Mouse (Mus musculus): ENCODE data around the gene Simc1. TPM values are rescaled to one million over a fixed set of nuclear protein-coding genes. Genes with fewer than 3 reads are reported as not detected.

The Simc1 gene
- polyA plus RNA-seq, 1 experiment from 2014 or later = 17.7 TPM

DNA sequence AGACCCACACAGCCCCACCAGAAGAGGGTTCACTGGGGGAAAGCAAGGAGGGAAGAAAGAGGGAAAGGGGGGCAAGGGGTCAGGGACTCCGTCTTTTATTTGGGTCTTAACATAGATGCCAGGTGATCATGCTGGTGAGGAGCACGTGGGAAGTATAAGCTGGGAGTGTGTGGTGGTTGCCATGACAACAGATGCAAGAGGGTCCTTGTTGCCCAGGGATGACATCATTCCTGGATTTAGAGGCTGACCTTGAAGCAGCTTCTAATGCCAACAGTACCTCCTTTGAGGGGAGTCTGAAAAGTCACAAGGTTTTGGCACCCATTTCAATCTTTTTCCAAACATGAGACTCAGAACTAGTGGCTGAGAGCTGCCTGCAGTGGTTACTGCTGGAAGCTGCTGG is 68.1 kb downstream of the Simc1 start:
- Histone ChIP-seq H3K4me2 (no peak overlapping the region), H3K4me1 (replicated peaks) (peaks cover 18% of the 10 kb centered on the region), H3K36me3 (0 out of 2 replicates have a peak, but pooled peaks cover under 1% of the 10 kb centered on the region), H3K27ac (replicated peaks) (no peak overlapping the region), H3K9ac (no peak overlapping the region), H3K27me3 (peaks cover 3% of the 10 kb centered on the region; the same call in 1 of the 2 replicates), H3K4me3 (no peak overlapping the region), H3K9me3 (no peaks in the 10 kb centered on the region)
- WGBS = 34% methylated on average over 2 of the region's 2 CpGs
- ATAC-seq (ENCODE audit: low read depth) = no peak

DNA sequence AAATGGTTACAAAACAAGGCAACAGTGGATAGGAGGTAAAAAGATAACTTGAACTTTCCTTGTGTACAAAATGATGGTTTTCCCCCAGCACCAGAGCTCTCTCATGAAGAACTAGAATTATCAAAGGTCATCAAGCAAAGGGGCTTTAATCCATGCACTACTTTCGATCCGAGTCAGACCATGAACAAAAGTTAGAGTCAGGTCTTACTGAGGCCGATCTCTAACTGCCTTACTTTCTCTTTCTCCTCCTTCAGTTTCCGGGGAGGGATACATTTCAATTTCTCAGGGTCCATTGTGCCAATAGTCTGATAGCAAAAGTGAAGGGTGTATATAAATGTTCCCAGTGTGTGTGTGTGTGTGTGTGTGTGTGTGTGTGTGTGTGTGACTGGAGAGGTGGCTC is 69.0 kb downstream of the Simc1 start:
- H3K4me2 ChIP-seq = no peak overlapping the region
- no peak overlapping the region for H3K4me3 ChIP-seq
- H3K27me3 ChIP-seq = peaks cover 3% of the 10 kb centered on the region; the same call in 1 of the 2 replicates
- no peak overlapping the region for H3K27ac ChIP-seq (replicated peaks)
- peaks cover 28% of the 10 kb centered on the region for H3K4me1 ChIP-seq (replicated peaks)
- H3K9me3 ChIP-seq = no peaks in the 10 kb centered on the region
- peaks cover 10% of the 10 kb centered on the region; the same call in 1 of the 2 replicates for H3K36me3 ChIP-seq
- ATAC-seq (ENCODE audit: low read depth) = no peak
- WGBS = 84% methylated on average over 4 of the region's 4 CpGs
- H3K9ac ChIP-seq = no peak overlapping the region

DNA sequence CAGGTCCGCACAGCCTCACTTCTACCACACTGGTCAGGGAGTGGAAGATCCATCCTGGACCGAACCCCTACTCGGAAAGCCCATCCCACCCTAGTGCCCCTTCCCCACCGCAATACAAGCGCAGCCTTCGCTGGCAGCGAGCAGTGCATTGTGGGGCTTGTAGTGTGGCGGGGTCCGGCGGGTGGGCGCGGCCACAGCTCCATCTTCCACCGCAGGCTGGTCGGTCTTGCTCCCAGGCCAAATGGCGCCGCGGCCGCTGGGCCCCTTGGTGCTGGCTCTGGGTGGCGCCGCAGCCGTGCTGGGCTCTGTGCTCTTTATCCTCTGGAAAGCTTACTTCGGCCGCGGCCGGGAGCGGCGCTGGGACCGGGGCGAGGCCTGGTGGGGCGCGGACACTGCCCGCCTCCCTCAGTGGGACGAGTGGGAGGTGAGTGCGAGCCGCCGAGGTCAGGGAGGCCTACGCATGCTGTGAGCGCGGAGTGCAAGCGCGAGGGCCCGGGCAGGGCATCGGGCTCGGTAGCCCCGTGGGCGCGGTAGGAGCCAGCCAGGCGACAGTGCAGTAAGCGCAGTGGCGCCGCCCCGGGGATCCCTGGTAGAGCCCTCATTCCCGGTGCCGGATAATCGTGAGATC is 71.4 kb downstream of the Simc1 start, which contains the start of gene Arl10:
Arl10 (plus strand) TSS at position 162 of the 628 bp plus-strand sequence.
- under 1% methylated on average over 55 of the region's 55 CpGs for WGBS
- peak; percentile 95 for ATAC-seq (ENCODE audit: low read depth)
- no peaks in the 10 kb centered on the region for H3K9me3 ChIP-seq

DNA sequence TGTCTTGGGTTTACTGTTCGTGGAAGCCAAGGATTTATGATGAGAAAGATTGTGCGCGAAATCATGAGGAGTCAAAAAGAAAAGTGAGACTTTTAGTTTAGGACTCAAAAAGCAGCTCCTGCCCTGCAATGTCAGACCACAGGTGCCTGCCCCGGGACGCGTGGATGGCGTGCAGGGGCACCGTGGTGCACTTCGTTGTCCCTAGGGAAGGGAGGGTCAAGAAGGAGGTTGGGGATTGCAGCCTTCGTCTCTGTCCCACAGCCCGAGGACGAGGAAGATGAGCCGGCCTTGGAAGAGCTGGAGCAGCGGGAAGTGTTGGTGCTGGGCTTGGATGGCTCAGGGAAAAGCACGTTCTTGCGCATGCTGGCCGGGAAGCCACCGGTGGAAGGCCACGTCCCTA is 71.9 kb downstream of the Simc1 start:
- no peak for ATAC-seq (ENCODE audit: low read depth)
- WGBS = 2% methylated on average over 19 of the region's 19 CpGs
- Histone ChIP-seq H3K4me1 (replicated peaks) (peaks cover 38% of the 10 kb centered on the region), H3K4me2 (peak overlapping the region; percentile 90), H3K4me3 (peak overlapping the region; percentile 92), H3K27ac (replicated peaks) (peak overlapping the region; percentile 84; the same call in 1 of the 2 replicates), H3K9me3 (no peaks in the 10 kb centered on the region), H3K36me3 (peaks cover 38% of the 10 kb centered on the region), H3K27me3 (peaks cover 3% of the 10 kb centered on the region; the same call in 1 of the 2 replicates), H3K9ac (peak overlapping the region; percentile 98)

More for the DNA sequence above, 71.4 kb downstream of the Simc1 start, which contains the start of gene Arl10:
- Histone ChIP-seq H3K36me3 (peaks cover 33% of the 10 kb centered on the region), H3K27me3 (peaks cover 3% of the 10 kb centered on the region; the same call in 1 of the 2 replicates), H3K4me2 (peak within 1 kb of the TSS; percentile 90), H3K9ac (peak within 1 kb of the TSS; percentile 98), H3K4me3 (peak within 1 kb of the TSS; percentile 92), H3K4me1 (replicated peaks) (peaks cover 38% of the 10 kb centered on the region), H3K27ac (replicated peaks) (peak within 1 kb of the TSS; percentile 84)

DNA sequence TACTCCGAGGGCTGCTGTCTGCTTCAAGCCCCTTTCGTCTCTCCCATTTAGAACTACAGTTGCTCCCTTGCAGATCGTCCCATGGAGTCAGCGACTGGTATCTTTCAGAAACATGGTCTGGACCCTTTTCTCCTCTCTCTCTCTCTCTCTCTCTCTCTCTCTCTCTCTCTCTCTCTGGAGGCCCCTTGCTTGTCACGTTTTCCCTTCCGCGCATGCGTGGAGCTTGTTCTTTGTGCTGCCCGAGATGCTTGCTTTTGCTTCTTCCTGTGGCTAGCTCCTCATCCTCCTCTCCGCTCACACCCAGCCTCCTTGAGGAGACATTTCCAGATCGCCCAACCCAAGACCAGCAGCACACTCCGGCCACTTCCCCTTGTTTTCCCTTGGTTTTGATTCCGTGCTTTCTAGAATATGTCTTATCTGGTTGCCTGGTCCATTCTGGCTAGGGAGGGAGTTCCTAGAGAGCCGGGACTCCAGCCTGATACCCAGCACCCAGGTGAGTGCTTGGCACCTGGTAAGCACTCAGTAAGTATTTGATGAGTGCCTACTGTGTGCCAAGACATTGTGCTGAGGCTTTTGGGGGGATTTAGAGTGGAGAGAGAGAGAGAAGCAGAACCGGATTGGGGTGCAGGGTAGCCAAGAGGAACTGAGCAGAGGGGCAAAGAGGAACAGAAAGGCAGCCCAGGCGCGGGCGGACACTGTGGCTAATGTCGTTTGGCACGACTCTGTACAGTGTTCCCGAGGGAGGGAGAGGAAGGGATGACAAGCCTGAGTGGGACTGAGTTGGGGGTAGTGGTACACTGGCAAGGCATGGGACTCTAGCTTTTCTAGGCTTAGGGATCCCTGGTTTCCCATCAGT is 74.3 kb downstream of the Simc1 start:
- Histone ChIP-seq H3K4me3 (no peak overlapping the region), H3K4me2 (no peak overlapping the region), H3K27ac (replicated peaks) (no peak overlapping the region), H3K9me3 (no peaks in the 10 kb centered on the region), H3K4me1 (replicated peaks) (peaks cover 44% of the 10 kb centered on the region), H3K27me3 (peaks cover 3% of the 10 kb centered on the region; the same call in 1 of the 2 replicates), H3K9ac (peak overlapping the region; percentile 38; the same call in 1 of the 2 replicates), H3K36me3 (peaks cover 62% of the 10 kb centered on the region)
- WGBS = 84% methylated on average over 21 of the region's 21 CpGs
- no peak for ATAC-seq (ENCODE audit: low read depth)

DNA sequence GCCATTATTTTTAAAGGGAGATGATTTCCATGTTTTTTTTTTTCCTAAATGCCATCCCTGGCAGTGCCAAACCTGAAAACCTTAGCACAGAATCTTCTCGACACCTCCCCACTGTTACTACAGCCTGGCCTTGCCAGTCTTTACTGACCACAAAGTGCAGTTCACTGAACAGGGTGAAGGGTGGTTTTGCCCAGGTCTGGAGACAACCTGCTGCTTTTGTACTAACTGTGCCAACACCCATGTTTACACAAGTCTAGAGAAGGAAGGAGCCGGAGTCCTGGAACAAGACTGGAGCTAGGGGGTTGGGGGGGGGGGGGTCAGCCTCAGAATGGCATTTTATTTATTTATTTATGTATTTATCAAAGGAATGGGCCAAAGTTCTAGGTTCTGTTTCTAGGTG is 77.8 kb downstream of the Simc1 start:
- Histone ChIP-seq H3K27me3 (no peaks in the 10 kb centered on the region), H3K9ac (no peak overlapping the region), H3K27ac (replicated peaks) (no peak overlapping the region), H3K4me1 (replicated peaks) (peaks cover 29% of the 10 kb centered on the region), H3K9me3 (no peaks in the 10 kb centered on the region), H3K4me3 (no peak overlapping the region), H3K4me2 (no peak overlapping the region), H3K36me3 (peaks cover 97% of the 10 kb centered on the region)
- ATAC-seq (ENCODE audit: low read depth) = no peak
- WGBS = 84% methylated on average over 2 of the region's 2 CpGs

DNA sequence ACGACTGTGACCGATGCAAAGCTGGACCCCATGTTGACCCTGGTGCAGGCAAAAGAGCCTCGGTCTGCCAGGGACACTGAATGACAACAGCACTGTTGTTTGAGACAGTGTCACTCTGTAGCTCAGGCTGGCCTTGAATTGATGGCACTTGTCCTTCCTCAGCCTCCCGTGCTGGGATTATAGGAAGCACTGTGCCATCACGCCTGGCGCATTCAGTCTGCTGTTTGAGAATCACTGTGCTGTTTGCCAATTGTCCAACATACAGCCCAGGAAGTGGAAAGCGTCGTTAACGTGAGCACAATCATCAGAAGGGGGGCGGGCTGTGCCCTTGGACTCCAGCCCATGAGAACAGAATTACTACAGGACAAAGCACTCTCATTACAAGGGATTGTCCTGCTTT is 78.5 kb downstream of the Simc1 start:
- H3K27ac ChIP-seq (replicated peaks) = no peak overlapping the region
- peaks cover 96% of the 10 kb centered on the region for H3K36me3 ChIP-seq
- no peaks in the 10 kb centered on the region for H3K9me3 ChIP-seq
- H3K4me2 ChIP-seq = no peak overlapping the region
- 67% methylated on average over 10 of the region's 10 CpGs for WGBS
- H3K27me3 ChIP-seq = no peaks in the 10 kb centered on the region
- H3K4me1 ChIP-seq (replicated peaks) = peaks cover 21% of the 10 kb centered on the region
- H3K4me3 ChIP-seq = no peak overlapping the region
- no peak overlapping the region for H3K9ac ChIP-seq
- no peak for ATAC-seq (ENCODE audit: low read depth)

DNA sequence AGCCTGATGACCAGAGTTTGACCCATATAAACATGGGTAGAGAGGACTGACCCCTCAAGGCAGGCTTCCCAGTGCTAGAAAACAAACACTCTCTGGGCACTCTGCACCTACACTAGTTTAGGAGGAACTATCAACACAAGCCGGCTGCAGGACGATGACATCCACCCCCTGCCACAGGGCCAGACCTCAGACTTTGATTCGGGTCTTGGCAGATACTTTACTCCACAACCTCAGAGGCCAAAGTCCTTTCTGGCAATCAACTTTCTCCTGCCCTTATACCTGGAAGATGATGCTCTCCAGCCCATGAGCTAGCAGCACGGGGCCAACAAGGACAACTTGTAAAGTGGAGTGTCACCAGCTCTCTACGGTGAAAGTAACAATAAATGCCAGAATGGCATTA is 79.3 kb downstream of the Simc1 start:
- Histone ChIP-seq H3K4me1 (replicated peaks) (peaks cover 14% of the 10 kb centered on the region), H3K9me3 (no peaks in the 10 kb centered on the region), H3K36me3 (peaks cover 91% of the 10 kb centered on the region), H3K27me3 (no peaks in the 10 kb centered on the region), H3K9ac (no peak overlapping the region), H3K27ac (replicated peaks) (no peak overlapping the region), H3K4me3 (no peak overlapping the region), H3K4me2 (no peak overlapping the region)
- no peak for ATAC-seq (ENCODE audit: low read depth)
- WGBS = 89% methylated on average over 5 of the region's 5 CpGs

DNA sequence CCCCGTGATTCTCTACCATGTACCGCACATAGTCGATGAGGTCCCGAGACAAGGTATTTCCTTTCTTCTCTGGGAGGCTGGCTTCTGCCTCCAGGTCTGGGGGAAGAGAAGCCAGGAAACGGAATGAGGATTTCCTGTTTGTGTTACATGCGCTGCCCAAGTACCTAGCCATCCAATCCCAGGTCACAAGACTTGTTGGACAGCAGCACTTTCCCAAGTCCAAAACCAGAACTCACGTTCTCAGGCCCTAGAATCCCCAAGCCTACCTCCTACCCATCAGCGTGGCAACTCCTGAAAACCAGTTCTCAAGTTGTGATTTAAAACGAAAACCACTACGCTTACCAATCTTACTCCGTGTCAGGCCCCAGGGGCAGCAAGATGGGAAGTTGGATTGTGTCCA is 82.3 kb downstream of the Simc1 start:
- no peak overlapping the region for H3K4me3 ChIP-seq
- H3K9ac ChIP-seq = no peak overlapping the region
- H3K36me3 ChIP-seq = peaks cover 62% of the 10 kb centered on the region
- H3K27ac ChIP-seq (replicated peaks) = no peak overlapping the region
- 96% methylated on average over 11 of the region's 11 CpGs for whole genome bisulfite sequencing
- no peaks in the 10 kb centered on the region for H3K27me3 ChIP-seq
- H3K4me1 ChIP-seq (replicated peaks) = peaks cover 22% of the 10 kb centered on the region
- no peak for ATAC-seq (ENCODE audit: low read depth)
- no peaks in the 10 kb centered on the region for H3K9me3 ChIP-seq
- H3K4me2 ChIP-seq = no peak overlapping the region

DNA sequence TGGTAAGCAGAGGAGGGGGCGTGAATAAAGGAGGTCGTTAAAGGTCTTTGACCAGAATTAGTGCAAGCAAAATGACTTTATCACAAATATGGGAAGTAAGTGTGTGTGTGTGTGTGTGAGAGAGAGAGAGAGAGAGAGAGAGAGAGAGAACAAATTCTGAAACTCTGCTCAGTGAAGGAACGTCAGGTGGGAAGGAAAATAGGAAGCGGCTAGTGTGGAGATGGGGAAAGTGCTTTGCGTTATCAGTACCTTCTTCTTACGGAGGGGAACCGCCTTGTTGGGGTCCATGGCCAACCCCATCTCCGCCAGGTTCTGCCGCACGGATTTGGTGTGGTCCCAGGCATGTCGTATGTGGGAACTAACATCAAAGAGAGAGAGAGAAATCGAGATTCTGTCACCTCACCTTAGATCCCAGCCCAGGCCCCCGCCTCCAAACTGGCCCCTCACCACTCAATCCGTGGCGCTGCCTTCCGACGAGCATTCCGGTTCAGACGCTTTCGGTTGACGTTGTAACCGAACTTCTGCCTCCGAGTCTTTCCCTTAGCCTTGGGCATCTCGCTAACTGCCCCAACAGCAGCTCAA is 85.9 kb downstream of the Simc1 start:
- Histone ChIP-seq H3K27ac (replicated peaks) (0 out of 2 replicates have a peak overlapping the region, but pooled peaks have one; percentile 33), H3K9me3 (no peaks in the 10 kb centered on the region), H3K36me3 (peaks cover 45% of the 10 kb centered on the region), H3K4me1 (replicated peaks) (peaks cover 41% of the 10 kb centered on the region), H3K27me3 (no peaks in the 10 kb centered on the region), H3K4me3 (peak overlapping the region; percentile 90), H3K9ac (peak overlapping the region; percentile 86), H3K4me2 (peak overlapping the region; percentile 75)
- 2% methylated on average over 24 of the region's 24 CpGs for WGBS
- peak; percentile 16 for ATAC-seq (ENCODE audit: low read depth)

DNA sequence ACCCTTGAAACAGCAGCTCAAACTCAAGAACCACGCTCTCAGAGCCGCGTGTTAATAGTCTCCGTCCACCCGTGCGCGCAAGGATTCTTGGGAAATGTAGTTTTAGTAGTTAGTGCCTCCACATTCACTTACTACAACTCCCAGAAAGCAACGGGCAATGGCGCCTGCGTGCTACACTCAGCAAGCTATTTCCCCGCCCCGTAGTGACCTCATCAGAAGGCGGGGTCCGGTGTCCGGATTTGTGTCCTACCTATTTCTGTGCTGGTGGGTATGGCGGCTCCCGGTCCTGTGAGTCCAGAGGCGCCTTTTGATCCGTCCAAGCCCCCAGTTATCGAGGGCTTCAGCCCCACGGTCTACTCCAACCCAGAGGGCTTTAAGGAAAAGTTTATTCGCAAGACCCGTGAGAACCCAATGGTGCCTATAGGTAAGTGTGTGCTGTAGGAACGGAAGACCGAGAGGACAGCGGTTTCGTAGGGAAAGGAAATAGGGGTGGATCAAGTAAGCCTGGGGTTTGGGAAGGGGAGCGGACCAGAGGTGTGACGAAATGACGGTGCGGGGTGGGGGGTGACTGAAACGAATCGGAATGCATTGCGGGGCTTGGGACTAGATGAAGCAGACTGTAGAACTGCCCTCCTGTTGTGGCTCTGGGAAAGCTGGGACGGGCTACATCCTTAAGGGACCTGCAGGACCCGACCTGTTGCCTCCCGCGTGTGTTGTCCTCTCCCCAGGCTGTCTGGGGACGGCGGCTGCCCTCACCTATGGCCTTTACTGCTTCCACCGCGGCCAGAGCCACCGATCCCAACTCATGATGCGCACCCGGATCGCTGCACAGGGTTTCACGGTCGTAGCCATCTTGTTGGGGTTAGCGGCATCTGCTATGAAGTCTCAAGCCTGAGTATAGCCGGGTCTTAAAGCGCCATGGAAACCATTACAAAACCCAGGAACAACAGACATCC is 86.7 kb downstream of the Simc1 start, which contains the start of the genes Nop16 and Higd2a:
Nop16 (minus strand) TSS at position 95 of the 956 bp plus-strand sequence.
Higd2a (plus strand) TSS at position 212 of the 956 bp plus-strand sequence.
- Histone ChIP-seq H3K4me1 (replicated peaks) (peaks cover 41% of the 10 kb centered on the region), H3K9ac (peak within 1 kb of the TSS; percentile 86), H3K4me3 (peak within 1 kb of the TSS; percentile 90), H3K36me3 (peaks cover 45% of the 10 kb centered on the region), H3K27ac (replicated peaks) (peak within 1 kb of the TSS; percentile 90), H3K9me3 (no peaks in the 10 kb centered on the region), H3K4me2 (peak within 1 kb of the TSS; percentile 75), H3K27me3 (no peaks in the 10 kb centered on the region)
- under 1% methylated on average over 51 of the region's 51 CpGs for WGBS
- ATAC-seq (ENCODE audit: low read depth) = peak; percentile 97

All from neural tube, embryonic 13.5 days (tissue).